Mouse (Mus musculus): ENCODE measurements around the gene Fes.

DNA sequence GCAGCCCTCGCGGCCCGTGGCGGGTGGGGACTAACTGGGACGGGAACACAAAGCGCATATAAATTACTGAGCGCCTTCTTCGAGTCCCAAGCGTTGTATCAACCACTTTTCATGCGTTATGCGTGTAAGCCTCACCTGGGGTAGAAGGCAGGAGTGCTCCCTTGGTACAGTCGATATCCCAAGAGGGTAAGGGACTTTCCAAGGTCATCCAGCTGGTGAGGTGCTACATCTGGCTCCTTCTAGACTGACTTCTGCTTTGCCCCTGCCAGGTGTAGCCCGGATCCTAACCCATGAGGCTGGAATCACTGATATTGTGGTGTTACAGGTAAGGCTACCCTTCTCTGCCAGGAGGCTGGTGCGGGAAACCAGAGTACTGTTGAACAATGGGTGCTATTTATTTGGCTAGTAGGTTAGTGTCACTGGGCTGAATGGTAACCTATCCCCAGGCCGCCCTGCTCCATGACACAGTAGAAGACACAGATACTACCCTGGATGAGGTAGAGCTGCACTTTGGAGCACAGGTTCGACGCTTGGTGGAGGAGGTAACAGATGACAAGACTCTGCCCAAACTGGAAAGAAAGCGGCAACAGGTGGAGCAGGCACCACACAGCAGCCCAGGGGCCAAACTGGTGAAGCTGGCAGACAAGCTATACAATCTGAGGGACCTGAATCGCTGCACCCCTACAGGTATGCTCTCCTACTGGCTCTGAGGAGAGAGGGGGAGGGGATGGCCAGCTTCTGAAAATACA is 44.3 kb downstream of the Fes start:
- TF ChIP-seq CTCF (IDR thresholded peaks at IDR 0.05; ENCODE audit: low read depth, low read length) (no peak), TAL1 (conservative IDR thresholded peaks at IDR 0.05; ENCODE audit: low read depth, low read length) (no peak), POLR2AphosphoS5 (IDR thresholded peaks at IDR 0.05; ENCODE audit: insufficient replicate concordance, low read depth, low read length) (no peak)
